Comparison of ENCODE assay signal across 8 mouse cellular contexts in the genomic region with DNA sequence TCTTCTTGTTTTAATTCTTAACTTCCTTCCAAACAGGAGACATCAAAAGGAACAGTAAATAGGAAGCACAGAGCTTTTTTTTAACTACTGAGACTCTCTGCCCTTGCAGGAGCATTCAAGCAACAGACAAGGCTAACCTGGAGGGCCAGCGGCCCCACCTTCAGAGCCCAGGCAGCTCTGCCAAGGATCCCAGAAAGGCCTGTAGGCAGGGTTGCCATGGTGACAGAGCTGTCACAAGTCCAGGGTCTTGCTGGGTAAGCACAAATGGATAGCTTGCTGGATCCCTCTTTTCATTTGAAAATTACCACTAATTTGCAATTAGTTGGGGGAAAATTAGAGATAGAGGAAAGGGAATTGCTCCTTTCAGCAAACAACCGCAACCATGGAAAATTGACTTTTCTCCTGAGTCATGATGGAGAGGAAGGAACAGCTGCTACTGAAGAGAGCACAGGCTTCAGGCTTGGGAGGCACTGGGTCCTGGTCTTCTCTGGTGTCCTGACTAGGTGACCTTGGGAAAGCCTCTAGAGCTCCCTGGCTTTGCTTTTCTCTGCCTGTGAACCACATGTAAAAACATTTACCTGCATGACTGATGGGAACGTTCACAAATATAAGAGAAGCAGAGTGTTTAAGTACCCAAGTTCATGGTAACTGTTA.
DNase-seq lines count a peak whose midpoint lies in the region; ATAC-seq lines count a peak whose summit lies in the region.

No protein-coding gene starts in this region.

- peak; percentile 64 for DNase-seq in Muller cell, postnatal 12 days (ENCODE audit: inconsistent ontology term)
- peak; percentile 13 for DNase-seq in cerebellum, adult 8-10 months
- DNase-seq in frontal cortex, postnatal 14 days (ENCODE audit: low spot score in 2 of 2): peak; percentile 30 to 34
- peak; percentile 48 to 68 for DNase-seq in left cerebral cortex, postnatal 14 days (ENCODE audit: low spot score in 2 of 2)
- peak; percentile 41 for DNase-seq in right cerebral cortex, postnatal 4 days
- no peak for DNase-seq in gastrocnemius, postnatal 36 days

- ATAC-seq in CD4-positive, CD25-positive, alpha-beta regulatory T cell, adult 4 months: no peak
- no peak for ATAC-seq in megakaryocyte-erythroid progenitor cell, adult 5-6 weeks (replicated peaks; ENCODE audit: low FRiP score, low TSS enrichment, poor library complexity, severe bottlenecking)

- intact Hi-C loops in left cerebral cortex, postnatal 14 days (cut with DNase I): no loop called here
- intact Hi-C loops in gastrocnemius, postnatal 36 days (cut with DNase I): no loop called here

Comparison
In these comparisons a context has a peak if more than half of its experiments do, and no peak if none do; other contexts are left out.
1. DNase-seq: peak in Muller cell, postnatal 12 days (single experiment), cerebellum, adult 8-10 months (single experiment), frontal cortex, postnatal 14 days (2 of 2), left cerebral cortex, postnatal 14 days (2 of 2) and right cerebral cortex, postnatal 4 days (single experiment); none in gastrocnemius, postnatal 36 days (0 of 2).